Mouse (Mus musculus) brain, embryonic 14.5 days (tissue): ENCODE measurements around the gene Mccc2.

ENCODE experiments used
- CTCF ChIP-seq: fragments of 200-500 bp; IDR thresholded peaks from 2 replicates; pipeline ENCODE4 v1.5.1; 2012; ENCODE audit warnings: inconsistent platforms, mild to moderate bottlenecking, moderate library complexity, borderline replicate concordance; ENCODE audit not compliant: insufficient read depth, insufficient read length; ENCODE audit errors: extremely low read depth
- POLR2A ChIP-seq: fragments of 200-500 bp; IDR thresholded peaks from 2 replicates; pipeline ENCODE4 v1.6.1; 2012; ENCODE audit warnings: mild to moderate bottlenecking, inconsistent platforms, borderline replicate concordance; ENCODE audit not compliant: poor library complexity, insufficient read depth, insufficient read length, severe bottlenecking; ENCODE audit errors: extremely low read depth

DNA sequence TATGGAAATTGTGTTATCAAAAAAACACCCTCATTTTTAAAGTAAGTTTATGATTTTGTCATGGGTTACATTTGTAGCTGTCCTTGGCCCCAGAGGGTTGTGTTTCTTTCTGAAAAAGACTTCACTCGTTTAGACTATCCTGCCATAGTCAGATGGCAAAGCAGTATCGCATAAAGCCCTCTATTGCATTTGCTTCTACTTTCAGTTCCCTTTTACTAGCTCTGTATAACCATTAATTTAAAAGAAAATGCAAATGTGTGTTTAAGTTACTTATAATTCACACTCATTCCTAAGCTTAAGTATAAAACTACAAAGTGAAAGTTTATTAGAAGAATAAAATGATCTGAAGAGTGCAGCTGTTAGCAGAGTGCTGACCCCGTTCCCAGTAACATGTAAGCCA lies 16.4 kb downstream of the Mccc2 start:
- TF ChIP-seq CTCF (no peak), POLR2A (no peak)
